Mouse (Mus musculus) heart, postnatal 36 days (tissue): Measurements from ENCODE around the gene Calca. TPM values are rescaled to one million over a fixed set of nuclear protein-coding genes. Genes with fewer than 3 reads are reported as not detected.
"Not testable (repeated sequence)": the region's sequence is repeated elsewhere in the genome, so short reads cannot be mapped to it uniquely, and the experiment has no call there.

Source experiments
- DNase-seq, 2 experiments: peaks; one replicate each; pipeline ENCODE4 v3.0.0; 2021 to 2022
- intact Hi-C: fragments of 180-260 bp; cut with DNase I; formaldehyde crosslinking; loops from one replicate; pipeline ENCODE4 v1.15.1; 2025
- total RNA-seq, 2 experiments: library from RNA; stranded (reverse); gene quantifications; 2 replicates each; pipeline ENCODE4 v1.2.3; 2021

Calca gene
- total RNA-seq, result not detected

- intact Hi-C loops, result loop anchor here (5.0 to 10.0 kb wide), 3 partner anchors 54 to 361 kb away; partner anchors contain the start of gene Psma1
- DNase-seq, result no peak
Measured at GRCm38 (mm10) chr7:114636102-114636501, at the start of gene Calca. Gene Calca (minus strand): TSS chr7:114636357.

GRCm38 (mm10) chr7:114672697-114673096, 36.5 kb upstream of the Calca start:
- no peak for DNase-seq
- intact Hi-C loops, result loop anchor here (5.0 kb wide), 1 partner anchor 90 kb away; no protein-coding TSS in a partner anchor

GRCm38 (mm10) chr7:114671405-114671804, 35.2 kb upstream of the Calca start:
- intact Hi-C loops, result loop anchor here (5.0 kb wide), 1 partner anchor 89 kb away; no protein-coding TSS in a partner anchor
- no peak for DNase-seq

DNA sequence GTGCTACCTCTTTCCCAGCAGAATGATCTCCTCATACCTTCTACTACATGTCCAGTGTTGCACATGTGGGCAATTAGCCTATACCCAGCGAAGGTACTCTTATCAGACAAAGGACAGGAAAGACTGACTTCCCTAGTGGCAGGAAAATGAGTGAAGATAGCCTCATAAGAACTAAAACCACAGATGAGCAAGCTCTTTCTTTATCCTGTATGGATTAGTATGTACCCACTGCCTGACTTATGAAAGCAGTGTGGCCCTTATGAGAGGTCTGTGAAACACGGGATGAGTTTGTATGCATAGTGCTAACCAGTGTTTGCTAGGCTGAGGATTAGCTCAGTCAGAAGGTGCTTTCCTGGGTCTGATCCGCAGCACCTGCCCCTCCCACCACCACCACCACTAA, 13.6 kb upstream of the Calca start:
- intact Hi-C loops, result no loop called here
- DNase-seq, result no peak

- intact Hi-C loops, result no loop called here
- DNase-seq, result no peak
Measured at GRCm38 (mm10) chr7:114648791-114649190, 12.6 kb upstream of the Calca start.

- intact Hi-C loops, result loop anchor here (5.0 to 10.0 kb wide), 3 partner anchors 53 to 361 kb away; partner anchors contain the start of gene Psma1
- DNase-seq, result peak; percentile 8 to 18
Measured at GRCm38 (mm10) chr7:114635569-114636101, 522 bp downstream of the Calca start.

GRCm38 (mm10) chr7:114634386-114634785, 1.8 kb downstream of the Calca start:
- intact Hi-C loops, result loop anchor here (10.0 kb wide), 1 partner anchor 360 kb away; the partner anchor contains the start of gene Psma1
- no peak for DNase-seq

DNA sequence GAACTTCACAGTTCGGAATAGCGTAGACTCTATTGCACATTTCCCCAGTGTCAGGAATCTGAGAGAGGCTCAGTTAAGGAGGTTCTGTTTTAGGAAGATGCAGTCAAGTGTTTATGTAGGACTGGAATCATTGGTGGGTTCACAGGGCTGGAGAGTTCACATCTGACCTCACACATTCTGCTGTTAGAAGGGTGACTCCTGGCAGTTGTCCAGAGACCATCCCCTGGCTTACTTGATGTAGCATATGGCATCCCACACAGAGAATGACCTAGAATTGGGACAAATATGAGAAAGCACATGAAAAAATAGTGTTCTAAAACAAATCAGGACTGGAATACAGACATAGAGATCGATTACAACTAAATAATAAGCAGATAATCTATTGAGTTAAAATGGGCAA, 10.2 kb downstream of the Calca start:
- intact Hi-C loops, result no loop called here
- no peak for DNase-seq

- intact Hi-C loops, result no loop called here
- DNase-seq, result no peak
Measured at GRCm38 (mm10) chr7:114616759-114617158, 19.4 kb downstream of the Calca start.

DNA sequence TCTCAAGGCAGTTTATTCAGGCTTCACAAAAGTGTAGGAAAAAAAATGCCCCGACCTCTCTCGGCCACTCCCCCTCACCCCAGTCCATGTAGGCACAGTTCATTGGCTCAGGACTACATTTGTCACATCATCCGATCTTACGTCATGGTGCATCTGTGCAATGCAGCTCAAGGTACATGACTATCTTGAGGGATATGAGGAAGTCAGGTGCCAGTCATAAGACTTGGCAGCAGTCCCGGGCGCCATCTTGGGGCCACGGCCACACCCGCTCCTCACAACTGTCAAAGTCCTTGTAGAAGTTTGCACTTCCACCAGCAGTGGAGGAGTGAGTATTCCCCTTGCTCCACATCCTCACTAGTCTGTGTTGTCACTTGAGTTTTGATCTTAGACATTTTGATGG, 41.8 kb downstream of the Calca start:
- intact Hi-C loops, DNase-seq: not testable (repeated sequence)

GRCm38 (mm10) chr7:114582441-114582840, 53.7 kb downstream of the Calca start:
- intact Hi-C loops, result loop anchor here (1.0 to 5.0 kb wide), 4 partner anchors 55 to 234 kb away; partner anchors contain the start of genes Calca and Calcb
- DNase-seq, result no peak

Other genes with a start within 250 kb of the Calca start
- 1 to 10 TPM; 4.4 to 4.9 TPM for gene Pde3b, start 221.1 kb downstream of the Calca start, total RNA-seq
- under 1 TPM; 0.42 to 0.51 TPM for gene Cyp2r1, start 73.4 kb downstream of the Calca start, total RNA-seq
- gene Calcb, start 82.3 kb upstream of the Calca start, total RNA-seq, result 1 to 10 TPM in 1 of 2 experiments, under 1 TPM in 1; 0.38 to 1.1 TPM
- gene Insc, start 107.3 kb upstream of the Calca start, total RNA-seq, result under 1 TPM; 0.53 to 0.54 TPM